Mouse (Mus musculus) hindbrain, postnatal 0 days (tissue): ENCODE measurements around the gene Olfr1093. TPM values are rescaled to one million over a fixed set of nuclear protein-coding genes. Genes with fewer than 3 reads are reported as not detected.

ENCODE experiments used
- ATAC-seq: fragments of 200-750 bp; cut with Nextera tagmentation; 2 replicates; pipeline ENCODE4 v1.8.0; 2017; ENCODE audit warnings: mild to moderate bottlenecking, moderate TSS enrichment, moderate library complexity
- DNase-seq: peaks from one replicate; pipeline ENCODE4 v3.0.0-alpha.2; 2015; ENCODE audit warnings: low spot score
- H3K27ac ChIP-seq: fragments of 300-500 bp; sonication (generic); 2 replicates; pipeline ENCODE4 v1.5.1; 2014; ENCODE audit warnings: mild to moderate bottlenecking
- H3K27me3 ChIP-seq: fragments of 300-500 bp; sonication (generic); 2 replicates; pipeline ENCODE4 v1.6.1; 2014; ENCODE audit warnings: low read length, mixed read lengths; ENCODE audit not compliant: insufficient read depth
- H3K36me3 ChIP-seq: fragments of 300-500 bp; sonication (generic); 2 replicates; pipeline ENCODE4 v1.6.1; 2014; ENCODE audit warnings: low read length, mixed read lengths; ENCODE audit not compliant: insufficient read depth
- H3K4me1 ChIP-seq: fragments of 300-500 bp; sonication (generic); 2 replicates; pipeline ENCODE4 v1.6.1; 2014; ENCODE audit warnings: antibody characterized with exemption, low read length, mixed read lengths; ENCODE audit not compliant: insufficient read depth
- H3K4me2 ChIP-seq: fragments of 300-500 bp; sonication (generic); 2 replicates; pipeline ENCODE4 v1.6.1; 2014; ENCODE audit warnings: low read depth, mild to moderate bottlenecking, low read length, moderate library complexity, mixed read lengths
- H3K4me3 ChIP-seq: fragments of 300-500 bp; sonication (generic); 2 replicates; pipeline ENCODE4 v1.5.1; 2014; ENCODE audit warnings: low read length
- H3K9ac ChIP-seq: fragments of 300-500 bp; sonication (generic); replicated peaks from 2 replicates; pipeline ENCODE4 v1.6.1; 2014; ENCODE audit warnings: mild to moderate bottlenecking, low read length, moderate library complexity, mixed read lengths
- H3K9me3 ChIP-seq: fragments of 300-500 bp; sonication (generic); 2 replicates; pipeline ENCODE4 v1.6.1; 2016; ENCODE audit warnings: low read length, mixed read lengths
- CTCF ChIP-seq: IDR thresholded peaks from 2 replicates; pipeline ENCODE4 v1.5.1; 2016; ENCODE audit warnings: antibody characterized with exemption, control low read depth, low read depth
- WGBS: fragments of 180-500 bp; shearing (Covaris S2); extraction: QIAGEN DNeasy Blood & Tissue Kit; methylation state at CpG from one replicate; pipeline ENCODE4 v1.1.7; 2014; 5-methylcytosine and 5-hydroxymethylcytosine counted together
- polyA plus RNA-seq: library from polyadenylated mRNA; unstranded; fragments of >200 nt; fragmentation: Nextera tagmentation; extraction: Ambion mirVana; gene quantifications from 2 replicates; pipeline ENCODE4 v1.2.1, GENCODE M21; 2015
- total RNA-seq: library from RNA; depleted of rRNA; stranded (reverse); fragments of >200 nt; gene quantifications from 2 replicates; pipeline ENCODE4 v1.2.3, GENCODE M21; 2014; rRNA removed

Olfr1093 gene
- not detected in 2 replicates for total RNA-seq
- not detected in 2 replicates for polyA plus RNA-seq

- Histone ChIP-seq H3K9me3 (no peaks in the 10 kb centered on the region), H3K4me3 (no peak within 1 kb of the TSS), H3K27ac (no peak within 1 kb of the TSS), H3K4me2 (no peak within 1 kb of the TSS), H3K4me1 (no peaks in the 10 kb centered on the region), H3K27me3 (no peaks in the 10 kb centered on the region), H3K9ac (no peak within 1 kb of the TSS), H3K36me3 (no peaks in the 10 kb centered on the region)
- WGBS, result 88% methylated on average over 2 of the region's 2 CpGs
- no peak for TF ChIP-seq CTCF
- no peak for DNase-seq
- no peak for ATAC-seq
Observed at GRCm38 (mm10) chr2:86782179-86782578, at the start of gene Olfr1093. Gene Olfr1093 (plus strand): TSS chr2:86782479.

- H3K4me1 ChIP-seq, result no peaks in the 10 kb centered on the region
- H3K36me3 ChIP-seq, result no peaks in the 10 kb centered on the region
- H3K27ac ChIP-seq, result no peak within 1 kb of the TSS
- ATAC-seq (no peak), DNase-seq (no peak)
- no peak within 1 kb of the TSS for H3K4me2 ChIP-seq
- no peaks in the 10 kb centered on the region for H3K27me3 ChIP-seq
- no peak for TF ChIP-seq CTCF
- H3K9ac ChIP-seq, result no peak within 1 kb of the TSS
- no peak within 1 kb of the TSS for H3K4me3 ChIP-seq
- H3K9me3 ChIP-seq, result no peaks in the 10 kb centered on the region
Observed at GRCm38 (mm10) chr2:86733601-86734000, 48.7 kb upstream of the Olfr1093 start, which contains the start of gene Olfr1089. Gene Olfr1089 (minus strand): TSS chr2:86733701.

GRCm38 (mm10) chr2:86758893-86759292, 23.4 kb upstream of the Olfr1093 start, which contains the start of gene Olfr1090:
Gene Olfr1090 (minus strand): TSS chr2:86758993.
- H3K27me3 ChIP-seq, result no peaks in the 10 kb centered on the region
- no peak within 1 kb of the TSS for H3K27ac ChIP-seq
- H3K9ac ChIP-seq, result no peak within 1 kb of the TSS
- DNase-seq (no peak), ATAC-seq (no peak)
- no peaks in the 10 kb centered on the region for H3K4me1 ChIP-seq
- no peaks in the 10 kb centered on the region for H3K36me3 ChIP-seq
- no peak for TF ChIP-seq CTCF
- no peaks in the 10 kb centered on the region for H3K9me3 ChIP-seq
- no peak within 1 kb of the TSS for H3K4me3 ChIP-seq
- no peak within 1 kb of the TSS for H3K4me2 ChIP-seq
- 89% methylated on average over 1 of the region's 1 CpGs for WGBS

- H3K9ac ChIP-seq, result no peak overlapping the region
Observed at GRCm38 (mm10) chr2:86761050-86761449, 21.2 kb upstream of the Olfr1093 start.

GRCm38 (mm10) chr2:86809918-86810317, 27.6 kb downstream of the Olfr1093 start, which contains the start of gene Olfr141:
Gene Olfr141 (minus strand): TSS chr2:86810018.
- DNase-seq, result no peak
- no peaks in the 10 kb centered on the region for H3K4me1 ChIP-seq
- no peaks in the 10 kb centered on the region for H3K9me3 ChIP-seq
- H3K36me3 ChIP-seq, result no peaks in the 10 kb centered on the region
- H3K27ac ChIP-seq, result no peak within 1 kb of the TSS
- H3K9ac ChIP-seq, result no peak within 1 kb of the TSS
- H3K4me3 ChIP-seq, result no peak within 1 kb of the TSS
- no peak for TF ChIP-seq CTCF
- no peak for ATAC-seq
- H3K4me2 ChIP-seq, result no peak within 1 kb of the TSS
- H3K27me3 ChIP-seq, result no peaks in the 10 kb centered on the region

More at GRCm38 (mm10) chr2:86761050-86761449, 21.2 kb upstream of the Olfr1093 start:
- DNase-seq (no peak), ATAC-seq (no peak)
- H3K27me3 ChIP-seq, result no peaks in the 10 kb centered on the region
- H3K36me3 ChIP-seq, result no peaks in the 10 kb centered on the region
- H3K27ac ChIP-seq, result no peak overlapping the region
- no peak overlapping the region for H3K4me2 ChIP-seq
- H3K4me3 ChIP-seq, result no peak overlapping the region
- no peak for TF ChIP-seq CTCF
- no peaks in the 10 kb centered on the region for H3K4me1 ChIP-seq
- WGBS, result 97% methylated on average over 6 of the region's 6 CpGs
- H3K9me3 ChIP-seq, result no peaks in the 10 kb centered on the region

GRCm38 (mm10) chr2:86824363-86824762, 42.1 kb downstream of the Olfr1093 start, which contains the start of gene Olfr1094:
Gene Olfr1094 (plus strand): TSS chr2:86824663.
- Histone ChIP-seq H3K9me3 (no peaks in the 10 kb centered on the region), H3K27ac (no peak within 1 kb of the TSS), H3K4me1 (no peaks in the 10 kb centered on the region), H3K36me3 (no peaks in the 10 kb centered on the region), H3K27me3 (no peaks in the 10 kb centered on the region), H3K4me2 (no peak within 1 kb of the TSS), H3K9ac (no peak within 1 kb of the TSS), H3K4me3 (no peak within 1 kb of the TSS)
- no peak for TF ChIP-seq CTCF
- DNase-seq (no peak), ATAC-seq (no peak)

Other genes with a start within 250 kb of the Olfr1093 start
- not detected in 2 replicates for gene Olfr1079, start 240.0 kb upstream of the Olfr1093 start, total RNA-seq
- gene Olfr1079, start 240.0 kb upstream of the Olfr1093 start, polyA plus RNA-seq, result not detected in 2 replicates
- gene Olfr1080, start 224.2 kb upstream of the Olfr1093 start, total RNA-seq, result not detected in 2 replicates
- not detected in 2 replicates for gene Olfr1080, start 224.2 kb upstream of the Olfr1093 start, polyA plus RNA-seq
- not detected in 2 replicates for gene Olfr1082, start 183.5 kb upstream of the Olfr1093 start, total RNA-seq
- gene Olfr1082, start 183.5 kb upstream of the Olfr1093 start, polyA plus RNA-seq, result not detected in 2 replicates
- not detected in 2 replicates for gene Olfr1084, start 142.8 kb upstream of the Olfr1093 start, total RNA-seq
- not detected in 2 replicates for gene Olfr1084, start 142.8 kb upstream of the Olfr1093 start, polyA plus RNA-seq
- gene Olfr1085, start 120.5 kb upstream of the Olfr1093 start, total RNA-seq, result not detected in 2 replicates
- not detected in 2 replicates for gene Olfr1085, start 120.5 kb upstream of the Olfr1093 start, polyA plus RNA-seq
- not detected in 2 replicates for gene Olfr1086, start 102.4 kb upstream of the Olfr1093 start, total RNA-seq
- not detected in 2 replicates for gene Olfr1086, start 102.4 kb upstream of the Olfr1093 start, polyA plus RNA-seq
- not detected in 2 replicates for gene Olfr1087, start 84.1 kb upstream of the Olfr1093 start, total RNA-seq
- not detected in 2 replicates for gene Olfr1087, start 84.1 kb upstream of the Olfr1093 start, polyA plus RNA-seq
- not detected in 2 replicates for gene Olfr1089, start 48.8 kb upstream of the Olfr1093 start, total RNA-seq
- not detected in 2 replicates for gene Olfr1089, start 48.8 kb upstream of the Olfr1093 start, polyA plus RNA-seq
- not detected in 2 replicates for gene Olfr1090, start 23.5 kb upstream of the Olfr1093 start, total RNA-seq
- not detected in 2 replicates for gene Olfr1090, start 23.5 kb upstream of the Olfr1093 start, polyA plus RNA-seq
- gene Olfr141, start 27.5 kb downstream of the Olfr1093 start, total RNA-seq, result not detected in 2 replicates
- gene Olfr141, start 27.5 kb downstream of the Olfr1093 start, polyA plus RNA-seq, result not detected in 2 replicates
- gene Olfr1094, start 42.2 kb downstream of the Olfr1093 start, total RNA-seq, result not detected in 2 replicates
- gene Olfr1094, start 42.2 kb downstream of the Olfr1093 start, polyA plus RNA-seq, result not detected in 2 replicates
- not detected in 2 replicates for gene Olfr1095, start 69.2 kb downstream of the Olfr1093 start, total RNA-seq
- not detected in 2 replicates for gene Olfr1095, start 69.2 kb downstream of the Olfr1093 start, polyA plus RNA-seq
- gene Gm13723, start 92.3 kb downstream of the Olfr1093 start, total RNA-seq, result not detected in 2 replicates
- not detected in 2 replicates for gene Gm13723, start 92.3 kb downstream of the Olfr1093 start, polyA plus RNA-seq
- not detected in 2 replicates for gene Olfr1097, start 109.7 kb downstream of the Olfr1093 start, total RNA-seq
- gene Olfr1097, start 109.7 kb downstream of the Olfr1093 start, polyA plus RNA-seq, result not detected in 2 replicates
- not detected in 2 replicates for gene Olfr1098, start 142.1 kb downstream of the Olfr1093 start, total RNA-seq
- gene Olfr1098, start 142.1 kb downstream of the Olfr1093 start, polyA plus RNA-seq, result not detected in 2 replicates
- gene Olfr1099, start 178.2 kb downstream of the Olfr1093 start, total RNA-seq, result not detected in 2 replicates
- not detected in 2 replicates for gene Olfr1099, start 178.2 kb downstream of the Olfr1093 start, polyA plus RNA-seq
- gene Olfr1100, start 197.5 kb downstream of the Olfr1093 start, total RNA-seq, result not detected in 2 replicates
- not detected in 2 replicates for gene Olfr1100, start 197.5 kb downstream of the Olfr1093 start, polyA plus RNA-seq
- not detected in 2 replicates for gene Olfr1101, start 208.7 kb downstream of the Olfr1093 start, total RNA-seq
- not detected in 2 replicates for gene Olfr1101, start 208.7 kb downstream of the Olfr1093 start, polyA plus RNA-seq
- not detected in 2 replicates for gene Olfr1102, start 215.9 kb downstream of the Olfr1093 start, total RNA-seq
- gene Olfr1102, start 215.9 kb downstream of the Olfr1093 start, polyA plus RNA-seq, result not detected in 2 replicates
- gene Olfr1104, start 244.6 kb downstream of the Olfr1093 start, total RNA-seq, result not detected in 2 replicates
- gene Olfr1104, start 244.6 kb downstream of the Olfr1093 start, polyA plus RNA-seq, result not detected in 2 replicates